Mouse (Mus musculus) bone marrow, adult 2 months (tissue): ENCODE measurements around the gene Ugt1a5.

ENCODE experiments used
- CTCF ChIP-seq: fragments of 200-500 bp; IDR thresholded peaks from 2 replicates; pipeline ENCODE4 v1.5.1; 2011; ENCODE audit warnings: low read length, control low read depth; ENCODE audit not compliant: control insufficient read depth, insufficient read depth
- POLR2A ChIP-seq: fragments of 200-500 bp; IDR thresholded peaks from 2 replicates; pipeline ENCODE4 v1.6.1; 2011; ENCODE audit warnings: low read depth, mild to moderate bottlenecking, control low read depth, low read length, borderline replicate concordance; ENCODE audit not compliant: control insufficient read depth

GRCm38 (mm10) chr1:88211812-88212211 is 46.0 kb downstream of the Ugt1a5 start, which contains the start of gene Ugt1a1:
- TF ChIP-seq CTCF (no peak), POLR2A (no peak)
